Mouse (Mus musculus) gastrocnemius, adult 8-10 months (tissue): ENCODE measurements around the gene Olfr777. TPM values are rescaled to one million over a fixed set of nuclear protein-coding genes. Genes with fewer than 3 reads are reported as not detected.
"Not testable (repeated sequence)": the region's sequence is repeated elsewhere in the genome, so short reads cannot be mapped to it uniquely, and the experiment has no call there.

Experiments used
- DNase-seq, 2 experiments: peaks; one replicate each; pipeline ENCODE4 v3.0.0; 2022; ENCODE audit warnings: low spot score in 2 of 2
- total RNA-seq, 4 experiments: library from RNA; stranded (reverse); gene quantifications; 2 replicates each; pipeline ENCODE4 v1.2.4; 2022

The Olfr777 gene
- not detected for total RNA-seq

DNA sequence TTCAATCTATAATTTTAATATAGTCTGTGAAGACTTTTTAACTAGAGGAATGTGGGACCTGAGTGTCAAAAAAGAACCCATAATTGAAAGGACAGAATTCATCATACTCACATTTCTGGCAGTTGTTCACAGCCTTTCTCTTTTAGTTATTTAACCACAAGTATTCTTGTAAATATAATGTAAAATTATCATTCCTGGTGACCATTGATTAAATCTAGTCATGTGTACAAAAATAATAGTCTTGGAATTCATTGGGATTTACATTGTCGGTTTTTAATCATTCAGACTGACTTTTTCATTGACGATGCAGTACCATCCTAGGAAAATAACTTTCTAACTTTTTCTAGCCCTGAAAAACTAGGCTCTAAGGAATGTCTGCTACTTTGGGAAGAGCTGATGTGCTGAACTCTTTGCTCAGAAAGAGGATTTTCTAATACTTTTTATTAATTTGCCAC, at the start of gene Olfr777:
TSS of gene Olfr777 (minus strand) at position 405 of the 455 bp plus-strand sequence.
- DNase-seq: no peak

GRCm38 (mm10) chr10:129317817-129318216, 46.5 kb upstream of the Olfr777 start, which contains the start of gene Olfr780:
Olfr780 (plus strand) TSS chr10:129318117.
- DNase-seq: no peak

- DNase-seq: not testable (repeated sequence)
Observed at GRCm38 (mm10) chr10:129313521-129313920, 42.2 kb upstream of the Olfr777 start.

DNA sequence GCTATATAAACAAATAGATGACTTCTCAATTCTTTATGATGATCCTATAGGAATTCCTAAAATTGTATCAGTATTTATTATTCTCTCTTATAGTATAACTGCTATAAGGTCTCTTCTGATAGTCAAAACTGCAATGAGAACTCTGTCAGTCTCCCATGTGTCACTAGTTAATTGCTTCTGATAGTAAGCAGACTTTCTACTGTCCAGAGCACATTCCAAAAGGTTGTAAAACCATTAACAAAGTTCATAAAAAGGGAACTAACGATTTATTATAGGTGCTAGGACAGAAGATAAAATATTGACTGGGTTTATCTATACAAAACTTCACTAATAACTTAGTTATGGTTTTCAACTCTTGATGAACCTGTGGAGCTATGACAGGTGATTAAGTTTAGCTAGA, 41.7 kb upstream of the Olfr777 start:
- DNase-seq: not testable (repeated sequence)

DNA sequence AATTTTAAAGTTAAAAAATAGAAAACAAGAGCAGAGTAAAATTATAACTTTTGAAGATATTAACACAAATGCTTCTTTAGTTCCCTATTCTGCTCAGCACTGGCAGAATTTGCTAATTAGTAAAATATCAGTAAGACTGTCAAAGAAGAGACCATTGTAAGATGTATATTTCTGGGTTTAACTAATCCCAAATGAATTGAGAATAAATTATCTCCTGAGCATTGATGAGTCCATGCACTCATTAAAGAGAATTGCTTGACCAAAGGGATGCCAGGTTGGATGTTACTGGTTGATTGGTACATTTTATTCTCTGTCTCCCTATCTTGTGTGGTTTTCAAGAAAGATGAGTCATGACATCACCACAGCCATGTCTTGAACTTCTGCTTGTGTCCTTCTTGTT, 12.5 kb downstream of the Olfr777 start, which contains the start of gene Olfr776:
TSS of gene Olfr776 (plus strand) at position 301 of the 400 bp plus-strand sequence.
- no peak for DNase-seq

- DNase-seq: no peak
Observed at GRCm38 (mm10) chr10:129248112-129248511, 23.2 kb downstream of the Olfr777 start, which contains the start of gene Olfr775. Olfr775 (plus strand) TSS chr10:129248412.

GRCm38 (mm10) chr10:129235904-129236303, 35.4 kb downstream of the Olfr777 start, which contains the start of gene Olfr774:
Olfr774 (plus strand) TSS chr10:129236204.
- no peak for DNase-seq

GRCm38 (mm10) chr10:129230737-129231136, 40.5 kb downstream of the Olfr777 start:
- DNase-seq: no peak

Other genes with a start within 250 kb of the Olfr777 start
- gene Olfr764-ps1, start 231.6 kb downstream of the Olfr777 start, total RNA-seq: not detected
- gene Olfr765, start 221.5 kb downstream of the Olfr777 start, total RNA-seq: not detected
- gene Olfr766-ps1, start 202.5 kb downstream of the Olfr777 start, total RNA-seq: not detected
- gene Olfr767, start 188.6 kb downstream of the Olfr777 start, total RNA-seq: not detected
- not detected for gene Olfr768, start 172.1 kb downstream of the Olfr777 start, total RNA-seq
- not detected for gene Olfr769, start 153.6 kb downstream of the Olfr777 start, total RNA-seq
- not detected for gene Olfr770, start 132.5 kb downstream of the Olfr777 start, total RNA-seq
- not detected for gene Olfr771, start 106.7 kb downstream of the Olfr777 start, total RNA-seq
- not detected for gene Olfr772, start 93.6 kb downstream of the Olfr777 start, total RNA-seq
- not detected for gene Olfr773, start 84.1 kb downstream of the Olfr777 start, total RNA-seq
- not detected for gene Olfr774, start 35.3 kb downstream of the Olfr777 start, total RNA-seq
- gene Olfr775, start 23.1 kb downstream of the Olfr777 start, total RNA-seq: not detected
- gene Olfr776, start 12.4 kb downstream of the Olfr777 start, total RNA-seq: not detected
- not detected for gene Olfr780, start 46.6 kb upstream of the Olfr777 start, total RNA-seq
- not detected for gene Olfr781, start 57.4 kb upstream of the Olfr777 start, total RNA-seq
- gene Olfr782, start 77.4 kb upstream of the Olfr777 start, total RNA-seq: not detected
- gene Olfr784, start 112.6 kb upstream of the Olfr777 start, total RNA-seq: not detected
- not detected for gene Olfr785, start 133.9 kb upstream of the Olfr777 start, total RNA-seq
- not detected for gene Olfr786, start 155.8 kb upstream of the Olfr777 start, total RNA-seq
- not detected for gene Olfr787, start 190.4 kb upstream of the Olfr777 start, total RNA-seq
- not detected for gene Olfr788, start 199.5 kb upstream of the Olfr777 start, total RNA-seq
- not detected for gene Olfr789, start 213.3 kb upstream of the Olfr777 start, total RNA-seq
- gene Olfr790, start 227.0 kb upstream of the Olfr777 start, total RNA-seq: not detected